Mouse (Mus musculus) liver, postnatal 0 days (tissue): ENCODE measurements around the gene Fkbp9.

Experiments
- CTCF ChIP-seq: sonication (generic); IDR thresholded peaks from 2 replicates; pipeline ENCODE4 v1.5.1; 2016; ENCODE audit warnings: antibody characterized with exemption, low read depth
- EP300 ChIP-seq: IDR thresholded peaks from 2 replicates; pipeline ENCODE4 v1.6.1; 2016; ENCODE audit warnings: antibody characterized with exemption, low read depth, mild to moderate bottlenecking

GRCm38 (mm10) chr6:56844365-56844764 lies 12.5 kb downstream of the Fkbp9 start:
- TF ChIP-seq CTCF (no peak), EP300 (peak; percentile 57; the same call in 1 of the 2 replicates)
